Mouse (Mus musculus) E14TG2a.4 (cell line): ENCODE results near the gene Glyctk.

Experiments
- CTCF ChIP-seq: conservative IDR thresholded peaks from 2 replicates; pipeline ENCODE4 v1.5.1; 2014; ENCODE audit warnings: low read length
- NANOG ChIP-seq: IDR thresholded peaks from 2 replicates; pipeline ENCODE4 v1.6.1; 2014; ENCODE audit warnings: borderline replicate concordance, low read length, mixed read lengths
- POU5F1 ChIP-seq: IDR thresholded peaks from 2 replicates; pipeline ENCODE4 v1.6.1; 2014; ENCODE audit warnings: low read length, borderline replicate concordance

DNA sequence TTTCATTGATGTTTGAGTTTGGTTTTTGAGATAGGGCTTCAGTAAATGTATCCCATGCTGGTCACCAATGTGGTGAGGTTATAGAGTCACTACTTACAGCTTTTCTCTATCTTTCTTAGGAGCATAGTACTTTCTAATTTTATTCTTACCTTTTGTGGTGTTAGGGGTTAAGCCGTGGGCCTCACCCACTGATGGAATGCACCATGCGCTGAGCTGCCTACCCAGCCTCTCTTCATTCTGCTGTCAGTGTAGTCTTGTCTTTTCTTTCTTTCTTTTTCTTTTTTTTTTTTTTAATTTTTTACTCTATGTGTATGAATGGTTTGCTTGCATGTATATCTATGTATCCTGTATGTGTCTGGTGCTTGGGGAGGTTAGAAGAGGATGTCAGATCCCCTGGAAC lies 21.5 kb upstream of the Glyctk start:
- TF ChIP-seq POU5F1 (no peak), CTCF (no peak), NANOG (no peak)
